Mouse (Mus musculus) left cerebral cortex, postnatal 4 days (tissue): ENCODE data around the gene Maco1. TPM values are rescaled to one million over a fixed set of nuclear protein-coding genes. Genes with fewer than 3 reads are reported as not detected.

Experiments
- DNase-seq: peaks from one replicate; pipeline ENCODE4 v3.0.0-alpha.2; 2022
- intact Hi-C: fragments of 180-260 bp; cut with DNase I; formaldehyde crosslinking; loops from one replicate; pipeline ENCODE4 v1.15.1; 2025
- total RNA-seq, 2 experiments: library from RNA; stranded (reverse); gene quantifications; 2 replicates each; pipeline ENCODE4 v1.2.3; 2021

Maco1 gene
- total RNA-seq: 10 to 100 TPM; 82.5 to 84.3 TPM

DNA sequence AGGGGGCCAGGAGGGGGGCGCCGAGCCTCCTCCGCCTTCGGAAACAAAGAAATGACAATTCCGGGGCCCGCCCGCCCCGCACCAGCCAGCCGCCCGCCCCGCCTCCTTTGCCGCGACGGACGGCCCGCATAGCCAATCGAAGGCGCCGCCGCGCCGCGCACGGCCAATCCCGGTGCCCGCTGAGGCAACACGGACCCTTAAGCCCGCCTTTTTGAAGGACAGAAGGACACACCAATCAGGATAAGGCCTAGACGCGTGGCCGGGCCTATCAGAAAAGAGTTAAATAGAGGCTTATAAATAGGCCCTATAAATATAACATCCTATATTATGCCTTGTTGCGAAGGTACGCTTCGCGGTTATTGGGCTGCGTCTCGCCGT is at the start of gene Maco1:
Gene Maco1 (minus strand): TSS at position 87 of the 378 bp plus-strand sequence.
- DNase-seq: peak; percentile 98
- intact Hi-C loops: no loop called here

DNA sequence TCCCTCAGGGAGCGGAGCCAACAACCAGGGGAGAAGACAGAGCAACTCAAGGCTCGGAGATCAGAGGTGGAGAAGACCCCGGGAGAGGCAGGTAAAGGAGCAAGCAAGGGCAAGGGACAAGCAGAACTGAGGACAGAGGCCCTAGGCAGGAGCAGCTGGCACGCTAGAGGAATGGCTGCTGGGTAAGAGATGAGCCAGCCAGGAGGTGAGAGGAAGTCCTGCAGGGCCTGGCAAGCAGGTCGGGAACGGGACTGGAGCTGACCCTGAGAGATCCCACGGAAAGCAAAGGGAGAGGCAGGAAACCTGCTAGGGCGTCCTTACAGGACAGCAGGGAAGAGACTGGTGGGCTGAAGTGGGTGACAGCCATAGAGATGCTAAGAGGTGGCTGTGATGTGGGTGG is 48.0 kb upstream of the Maco1 start:
- DNase-seq: no peak
- intact Hi-C loops: no loop called here

DNA sequence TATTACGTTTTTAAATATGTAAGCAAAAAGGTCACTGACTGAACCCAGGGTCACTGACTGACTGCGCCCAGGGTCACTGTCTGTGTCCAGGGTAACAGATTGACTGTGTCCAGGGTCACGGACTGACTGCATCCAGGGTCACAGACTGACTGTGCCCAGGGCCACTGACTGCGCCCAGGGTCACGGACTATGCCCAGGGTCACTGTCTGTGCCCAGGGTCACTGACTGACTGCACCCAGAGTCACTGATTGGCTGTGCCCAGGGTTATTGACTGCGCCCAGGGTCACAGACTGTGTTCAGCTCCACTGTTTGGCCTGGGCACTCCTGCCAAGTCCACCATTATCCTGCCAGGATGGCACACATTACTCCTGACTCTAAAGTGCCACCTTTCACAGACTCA is 44.1 kb upstream of the Maco1 start:
- DNase-seq: no peak
- intact Hi-C loops: no loop called here

DNA sequence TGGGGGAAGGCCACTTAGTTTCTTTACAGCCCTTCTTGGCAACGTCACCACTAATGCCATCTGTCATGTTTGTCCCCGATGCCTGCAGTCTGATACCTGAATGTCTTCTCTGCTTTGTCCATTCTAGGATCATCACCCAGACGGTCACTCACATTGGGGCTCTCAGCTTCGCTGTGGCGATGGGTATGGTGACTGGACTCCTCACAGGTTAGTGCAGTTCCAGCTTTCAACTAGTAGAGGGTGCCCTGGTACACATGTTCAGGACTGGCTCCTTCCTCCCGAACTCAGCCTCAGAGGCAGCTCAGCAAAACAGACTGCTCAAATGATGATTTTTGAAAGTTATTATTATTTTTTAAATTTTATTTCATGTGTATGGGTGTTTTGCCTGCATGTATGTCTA is 39.0 kb upstream of the Maco1 start:
- intact Hi-C loops: no loop called here
- DNase-seq: peak; percentile 68

DNA sequence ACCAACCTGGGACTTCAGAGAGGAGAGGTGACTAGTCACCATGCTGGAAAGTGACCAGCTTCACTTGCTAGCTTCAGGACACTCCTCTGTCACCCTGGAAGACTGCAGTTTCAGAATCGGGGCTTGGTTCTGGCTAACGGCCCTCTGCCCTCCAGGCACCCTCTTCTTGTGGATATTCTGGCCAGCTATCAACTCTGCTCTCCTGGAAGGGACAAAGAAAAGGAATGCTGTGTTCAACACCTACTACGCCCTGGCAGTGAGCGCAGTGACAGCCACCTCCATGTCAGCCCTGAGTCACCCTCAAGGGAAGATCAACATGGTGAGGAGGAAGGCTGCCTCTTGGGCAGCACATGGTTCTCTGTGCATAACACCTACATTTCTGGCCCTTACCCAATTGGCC is 31.2 kb upstream of the Maco1 start:
- intact Hi-C loops: no loop called here
- no peak for DNase-seq

DNA sequence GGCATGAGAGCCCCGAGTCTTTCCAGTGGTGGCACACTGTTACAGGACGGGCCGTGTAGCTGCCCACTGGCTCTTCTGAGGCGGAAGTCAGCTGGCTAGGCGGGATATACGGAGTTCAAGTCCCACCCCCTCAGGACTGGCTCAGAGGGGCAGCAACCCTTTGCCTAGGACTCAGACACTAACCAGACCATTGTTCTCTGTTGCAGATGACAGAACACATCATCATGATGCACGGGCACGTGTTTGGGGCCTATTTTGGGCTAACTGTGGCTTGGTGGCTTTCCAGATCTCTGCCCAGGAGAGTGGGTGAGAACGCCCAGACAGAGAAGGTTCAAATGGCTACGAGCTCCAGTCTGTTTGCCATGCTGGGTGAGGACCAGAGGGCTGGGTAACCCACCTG is 30.7 kb upstream of the Maco1 start:
- intact Hi-C loops: no loop called here
- DNase-seq: no peak

DNA sequence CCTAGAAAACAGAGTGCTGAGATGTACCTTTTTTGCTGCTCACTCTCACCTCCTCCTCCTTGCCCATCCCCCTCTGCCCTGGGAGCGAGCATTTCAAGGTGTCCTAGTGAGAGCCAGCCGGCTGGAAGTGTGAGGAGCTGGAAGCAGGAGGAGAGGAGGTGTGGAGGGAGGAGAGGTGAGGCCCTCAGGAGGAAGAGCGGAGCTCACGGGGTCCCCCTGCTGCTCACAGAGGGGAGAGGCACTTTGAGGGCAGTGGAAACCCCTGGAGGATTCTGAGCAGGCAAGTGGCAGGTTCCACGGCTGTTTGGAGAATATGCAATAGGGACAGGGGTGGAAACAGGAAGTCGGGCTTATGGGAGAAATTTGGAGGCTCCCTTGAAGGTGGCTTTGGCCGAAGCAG is 30.1 kb upstream of the Maco1 start:
- peak; percentile 28 for DNase-seq
- intact Hi-C loops: no loop called here

DNA sequence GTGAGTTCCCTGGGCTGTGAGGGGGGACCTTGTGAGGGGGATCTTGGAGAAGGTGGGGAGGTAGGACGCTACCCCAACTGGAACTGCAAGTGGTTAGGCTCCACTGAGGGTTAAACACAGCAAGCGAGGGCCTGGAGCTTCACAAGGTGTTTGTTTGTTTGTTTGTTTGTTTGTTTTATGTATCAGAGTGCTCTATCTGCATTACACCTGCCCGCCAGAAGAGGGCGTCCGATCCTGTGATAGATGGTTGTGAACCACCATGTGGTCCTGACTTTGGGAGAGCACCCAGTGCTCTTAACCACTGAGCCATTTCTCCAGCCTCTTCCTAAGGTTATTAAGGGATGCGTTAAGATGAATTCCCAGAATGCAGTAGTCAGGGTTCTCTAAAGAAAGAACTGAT is 26.9 kb upstream of the Maco1 start:
- intact Hi-C loops: no loop called here

DNA sequence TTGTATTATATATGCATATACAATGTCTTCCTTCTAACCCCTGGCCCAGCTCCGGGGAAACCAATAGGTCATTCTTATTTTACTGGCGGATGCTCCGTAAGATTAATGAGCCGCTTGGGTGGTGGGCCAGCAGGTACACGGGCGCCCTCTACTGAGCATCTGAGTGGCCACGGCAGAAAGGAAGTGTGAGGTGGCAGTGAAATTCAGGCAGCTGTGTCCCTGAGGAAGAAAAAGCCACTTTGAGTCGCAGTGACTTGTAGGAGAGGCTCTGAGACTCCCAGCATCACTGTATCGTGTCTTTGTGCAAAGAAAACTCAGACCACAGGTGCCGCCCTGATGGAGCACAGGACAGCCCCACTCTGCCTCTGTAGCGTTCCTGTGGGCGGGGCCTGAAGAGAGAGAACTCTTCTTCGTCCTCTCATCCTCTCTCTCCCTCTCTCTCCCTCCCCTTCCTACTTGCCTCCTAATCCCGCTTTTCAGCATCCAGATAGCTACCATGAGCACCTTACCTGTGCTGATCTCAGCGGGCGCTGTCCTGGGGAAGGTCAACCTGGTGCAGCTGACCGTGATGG is 26.4 kb upstream of the Maco1 start:
- peak; percentile 77 for DNase-seq
- intact Hi-C loops: no loop called here

More for the DNA sequence above, 26.9 kb upstream of the Maco1 start:
- no peak for DNase-seq

DNA sequence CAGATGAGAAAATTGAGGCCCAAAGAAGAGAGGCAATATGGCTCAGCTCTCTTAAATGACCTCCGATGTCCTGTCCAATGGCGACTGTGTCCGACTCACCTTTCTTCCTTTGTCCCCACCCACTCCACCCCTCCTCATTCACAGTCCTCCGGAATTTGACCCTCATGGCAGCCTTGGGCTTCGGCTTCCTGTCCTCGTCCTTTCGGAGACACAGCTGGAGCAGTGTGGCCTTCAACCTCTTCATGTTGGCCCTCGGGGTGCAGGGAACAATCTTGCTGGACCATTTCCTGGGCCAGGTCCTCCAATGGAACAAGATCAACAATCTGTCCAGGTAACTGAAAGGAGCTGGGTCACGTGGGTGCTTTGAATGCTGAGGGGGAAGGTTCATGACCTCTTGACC is 23.0 kb upstream of the Maco1 start:
- DNase-seq: no peak
- intact Hi-C loops: no loop called here

DNA sequence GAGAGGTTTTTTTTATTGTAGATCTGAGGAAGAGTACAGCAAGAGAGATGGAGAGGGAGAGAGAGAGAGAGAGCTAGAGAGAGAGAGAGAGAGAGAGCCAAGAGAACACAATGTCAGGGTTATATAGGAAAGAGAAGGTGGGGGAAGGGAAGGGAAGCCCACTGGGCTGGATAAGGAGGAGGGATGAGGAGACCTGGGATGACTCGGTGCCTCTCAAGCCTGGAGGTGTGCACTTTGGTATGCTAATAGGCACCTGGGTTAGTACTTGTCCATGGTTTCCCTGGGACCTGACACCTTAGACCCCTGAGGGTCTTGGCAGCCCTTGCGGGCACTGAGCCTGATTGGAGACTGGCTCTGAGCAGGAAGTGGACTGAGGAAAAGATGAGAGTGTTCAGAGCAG is 18.8 kb upstream of the Maco1 start:
- intact Hi-C loops: no loop called here
- DNase-seq: no peak

DNA sequence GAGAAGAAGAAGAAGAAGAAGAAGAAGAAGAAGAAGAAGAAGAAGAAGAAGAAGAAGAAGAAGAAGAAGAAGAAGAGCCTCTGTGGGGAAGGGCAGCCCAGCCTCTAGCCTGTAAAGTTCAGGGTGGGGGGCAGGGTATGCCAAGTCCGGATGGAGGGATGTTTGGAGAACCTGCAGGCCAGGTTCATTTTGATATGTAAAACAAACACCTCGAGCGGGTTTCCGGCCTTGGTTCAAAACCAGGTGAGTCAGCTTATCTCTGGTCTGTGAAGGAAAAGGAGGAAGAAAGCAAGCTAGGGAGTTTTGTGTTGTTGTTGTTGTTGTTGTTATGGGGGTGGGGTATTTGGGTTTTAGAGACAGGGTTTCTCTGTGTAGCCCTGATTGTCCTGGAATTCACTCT is 18.3 kb upstream of the Maco1 start:
- intact Hi-C loops: no loop called here
- DNase-seq: no peak

DNA sequence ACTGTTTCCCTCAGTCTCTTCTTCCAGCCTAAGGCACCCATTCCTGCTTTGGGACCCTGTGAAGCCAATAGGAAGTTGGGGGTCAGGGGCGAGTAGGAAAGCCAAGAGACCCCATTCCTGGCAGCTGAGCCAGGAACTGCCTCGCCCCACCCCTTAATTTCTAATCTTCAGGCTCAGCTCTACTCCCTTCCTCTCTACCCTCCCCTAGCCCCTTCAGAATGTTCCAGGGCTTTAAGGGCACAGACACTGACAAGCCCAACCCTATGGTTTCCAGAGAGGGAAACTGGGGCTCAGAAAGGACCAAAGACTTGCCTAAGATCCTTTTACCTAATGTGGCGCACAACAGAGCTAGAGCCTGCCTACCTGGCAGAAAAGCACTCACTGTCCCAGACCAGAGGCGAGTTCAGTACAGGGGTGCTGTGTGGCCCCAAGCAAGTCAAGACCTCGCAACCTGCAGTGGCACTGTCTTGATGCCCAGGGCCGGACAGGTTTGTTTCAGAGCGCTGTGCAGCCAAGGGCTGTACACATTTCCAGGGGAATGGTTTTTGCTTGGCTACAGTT is 16.8 kb upstream of the Maco1 start:
- no peak for DNase-seq

DNA sequence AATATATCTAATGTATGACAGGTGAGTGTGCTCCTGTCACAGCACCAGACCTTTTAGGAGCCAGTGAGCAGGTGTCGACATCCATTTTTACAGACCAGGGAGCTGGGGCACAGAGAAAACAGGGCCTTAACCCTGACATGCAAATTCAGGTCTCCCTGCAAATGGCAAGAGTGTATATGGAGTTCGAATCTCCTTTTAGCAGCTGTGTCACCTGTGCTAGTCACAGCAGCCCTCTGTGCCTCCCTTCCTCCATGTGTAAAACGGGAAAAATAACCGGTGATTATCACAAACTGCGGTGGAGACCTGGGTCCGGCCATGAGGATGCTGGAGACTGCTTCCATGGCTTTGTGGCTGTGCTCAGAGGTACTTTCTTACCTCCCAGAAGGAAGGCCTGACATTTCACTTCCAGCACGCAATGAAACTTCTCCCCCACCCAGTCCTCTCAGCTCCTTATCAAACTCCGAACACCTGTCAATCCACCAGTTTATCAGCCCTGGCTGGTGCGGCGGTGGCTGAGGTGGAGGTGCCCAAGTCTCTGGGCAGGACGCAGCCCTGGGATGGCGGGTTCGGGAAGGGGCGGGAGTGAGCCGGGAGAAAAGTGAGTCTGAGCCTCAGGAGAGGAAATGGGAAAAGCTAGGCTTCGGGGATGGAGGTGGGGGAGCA is 16.1 kb upstream of the Maco1 start:
- intact Hi-C loops: no loop called here
- DNase-seq: no peak

More for the DNA sequence above, 16.8 kb upstream of the Maco1 start:
- intact Hi-C loops: no loop called here

DNA sequence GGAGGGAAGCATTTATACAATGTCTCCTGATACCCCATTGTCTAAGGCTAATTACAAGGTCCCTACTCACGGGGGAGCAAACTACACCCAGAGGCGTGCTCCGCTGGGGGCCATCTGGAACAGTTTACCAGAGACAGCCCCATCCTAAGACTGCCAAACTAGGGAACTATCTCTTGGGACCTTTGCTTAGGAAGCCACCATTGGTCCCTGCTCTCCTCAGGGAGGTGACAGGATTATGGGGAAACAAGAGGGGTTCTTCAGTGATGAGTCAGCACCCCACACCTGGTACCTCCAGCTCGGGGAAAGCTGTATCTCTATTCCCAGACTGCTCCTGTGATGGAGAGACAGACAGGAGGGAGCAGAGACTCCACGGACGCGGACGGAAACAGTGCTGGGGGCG is 15.3 kb upstream of the Maco1 start:
- DNase-seq: no peak

DNA sequence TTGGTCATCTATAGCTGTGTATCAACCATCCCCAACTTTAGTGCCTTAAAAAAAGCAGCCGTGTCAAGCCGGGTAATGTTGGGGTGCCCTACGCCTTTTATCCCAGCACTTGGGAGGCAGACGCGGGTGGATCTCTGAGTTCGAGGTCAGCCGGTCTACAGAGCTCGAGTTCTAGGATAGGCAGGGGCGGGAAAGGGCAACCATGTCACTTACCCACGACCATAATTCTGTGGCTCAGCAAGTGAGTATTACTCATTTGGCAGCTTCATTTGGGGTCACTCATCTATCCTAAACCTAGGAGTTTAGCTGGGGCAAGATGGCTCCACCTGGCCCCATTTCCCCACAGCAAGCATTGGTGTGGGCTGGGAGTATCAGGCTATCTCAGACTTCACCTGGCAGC is 14.9 kb upstream of the Maco1 start:
- intact Hi-C loops: no loop called here
- no peak for DNase-seq

More for the DNA sequence above, 15.3 kb upstream of the Maco1 start:
- intact Hi-C loops: no loop called here

DNA sequence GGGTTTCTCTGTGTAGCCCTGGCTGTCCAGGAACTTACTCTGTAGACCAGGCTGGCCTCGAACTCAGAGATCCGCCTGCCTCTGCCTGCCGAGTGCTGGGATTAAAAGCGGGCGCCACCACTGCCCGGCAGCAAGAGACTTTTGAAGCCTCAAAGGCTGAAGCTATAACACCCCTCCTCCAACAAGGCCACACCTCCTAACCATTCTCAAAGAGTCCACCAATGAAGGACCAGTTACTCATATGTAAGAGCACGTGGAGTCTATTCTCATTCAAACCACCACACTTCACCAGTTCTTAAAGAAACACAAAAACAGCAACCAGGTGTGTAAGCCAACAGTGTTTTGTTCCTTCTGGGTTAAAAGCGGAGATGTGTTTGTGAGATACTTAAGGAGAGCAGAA is 14.5 kb upstream of the Maco1 start:
- intact Hi-C loops: no loop called here
- no peak for DNase-seq

DNA sequence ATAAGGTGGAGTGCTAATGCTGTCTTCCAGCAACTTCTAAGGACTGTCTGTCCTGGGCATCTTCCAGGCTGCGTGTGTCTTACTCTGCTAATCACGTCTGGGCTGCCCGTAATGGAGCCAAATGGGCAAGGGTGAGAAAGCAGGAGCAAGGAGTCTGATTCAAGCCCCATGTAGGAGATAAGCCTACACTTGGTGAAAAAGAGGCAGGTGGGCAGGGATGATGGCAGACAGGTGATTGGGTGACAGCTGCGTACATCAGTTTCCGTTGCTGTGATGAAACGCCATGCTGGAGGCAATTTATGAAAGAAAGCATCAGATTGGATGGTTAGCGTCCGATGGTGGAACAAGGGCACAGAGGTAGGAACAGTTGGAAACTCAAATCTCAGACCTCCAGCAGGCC is 14.1 kb upstream of the Maco1 start:
- intact Hi-C loops: no loop called here
- DNase-seq: no peak

DNA sequence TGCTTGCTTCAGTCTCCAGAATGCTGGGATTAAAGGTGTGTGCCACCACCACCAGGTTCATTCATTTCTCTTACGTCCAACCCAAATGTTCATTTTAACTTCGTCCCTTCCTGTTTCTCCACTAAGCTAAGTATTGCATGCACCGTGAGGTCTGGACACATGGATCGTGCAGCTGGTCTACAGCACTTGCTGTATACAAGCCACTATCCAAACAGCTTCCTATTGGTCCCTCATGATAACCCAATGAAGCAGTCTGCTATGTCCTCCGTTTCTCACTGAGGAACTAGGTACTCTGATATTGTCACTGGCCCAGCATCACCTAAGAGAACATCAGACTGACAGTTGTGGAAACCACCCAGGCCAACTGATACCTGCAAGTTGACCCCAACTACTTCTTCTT is 12.6 kb upstream of the Maco1 start:
- intact Hi-C loops: no loop called here
- no peak for DNase-seq

DNA sequence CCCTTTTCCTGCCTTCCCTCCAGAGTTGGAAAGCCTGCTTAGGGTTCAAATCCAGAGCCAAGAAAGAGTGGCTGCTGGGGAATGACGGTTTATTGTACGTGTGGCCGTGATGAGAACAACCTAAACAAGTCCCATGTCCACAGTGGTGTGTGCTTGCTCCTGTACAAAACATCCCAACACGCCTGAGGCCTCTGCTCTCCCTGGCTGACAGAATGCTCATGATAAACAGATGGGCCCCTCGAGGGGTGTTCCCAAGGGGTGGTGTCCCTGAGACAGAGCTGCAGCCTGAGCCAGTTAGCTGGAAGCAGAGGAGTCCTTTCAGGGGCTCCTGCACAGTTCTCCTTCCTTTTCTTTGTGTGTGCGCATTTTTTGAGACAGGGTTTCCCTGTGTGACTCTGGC is 12.2 kb upstream of the Maco1 start:
- intact Hi-C loops: no loop called here
- DNase-seq: no peak

DNA sequence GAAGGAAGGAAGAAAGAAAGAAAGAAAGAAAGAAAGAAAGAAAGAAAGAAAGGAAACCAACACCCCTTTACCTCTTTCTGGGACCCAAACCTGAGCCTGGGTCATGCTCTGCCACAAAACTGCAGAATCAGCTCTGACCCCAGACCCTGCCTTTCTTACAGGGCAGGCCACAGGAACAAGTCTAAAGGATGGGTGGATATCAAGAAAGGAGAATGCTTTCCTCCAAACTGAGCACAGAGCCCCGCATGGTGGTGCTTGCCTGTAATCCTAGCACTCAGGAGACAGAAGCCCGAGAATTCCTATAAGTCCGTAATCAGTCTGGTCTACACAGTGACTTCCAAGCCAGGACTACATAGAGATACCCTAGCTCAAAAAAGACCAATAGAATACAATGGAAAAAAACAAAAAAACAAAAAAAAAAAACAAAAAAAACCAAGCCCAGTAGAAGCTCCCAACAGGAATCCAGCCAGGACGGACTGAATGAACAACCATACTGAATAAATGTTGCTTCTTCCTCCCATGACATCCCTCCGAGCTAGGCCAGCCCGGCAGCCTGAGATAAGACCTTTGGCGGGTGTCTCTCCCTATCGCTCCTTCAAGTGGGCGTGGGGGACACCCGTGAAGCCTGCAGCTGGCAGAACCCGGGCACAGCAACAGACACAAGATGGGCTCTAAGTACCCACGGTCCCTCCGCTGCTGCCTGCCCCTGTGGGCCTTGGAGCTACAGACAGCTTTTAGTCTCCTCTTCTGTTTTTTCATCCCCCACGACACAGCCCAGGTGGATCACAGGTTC is 11.0 kb upstream of the Maco1 start, which contains the start of gene Rhd:
Gene Rhd (plus strand): TSS at position 600 of the 793 bp plus-strand sequence.
- intact Hi-C loops: no loop called here
- no peak for DNase-seq

DNA sequence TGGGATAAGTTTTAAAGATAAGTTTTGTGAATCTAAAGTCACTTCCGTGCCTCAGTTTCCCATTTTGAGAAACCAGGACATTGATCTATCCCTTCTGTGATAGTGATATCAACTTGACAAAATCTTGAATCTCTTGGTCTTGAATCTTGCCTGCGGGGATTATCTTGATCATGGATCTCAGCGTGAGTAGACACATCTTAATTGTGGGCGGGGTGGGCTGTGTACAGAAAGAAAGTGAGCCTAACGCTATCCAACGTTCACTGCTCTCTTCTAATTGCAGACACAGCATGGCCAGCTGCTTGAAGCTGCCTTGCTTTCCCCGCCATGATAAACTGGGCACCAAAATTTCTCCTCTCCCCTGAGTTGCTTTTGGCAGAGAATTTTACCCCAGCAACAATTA is 9.9 kb upstream of the Maco1 start:
- no peak for DNase-seq
- intact Hi-C loops: no loop called here
